Mouse (Mus musculus): ENCODE measurements around the gene Arhgef38. TPM values are rescaled to one million over a fixed set of nuclear protein-coding genes. Genes with fewer than 3 reads are reported as not detected.

The Arhgef38 gene
- total RNA-seq (2015; ENCODE audit: low replicate concordance): not detected in 2 replicates
- total RNA-seq (2017; ENCODE audit: low replicate concordance): not detected in 2 replicates

GRCm38 (mm10) chr3:133234821-133235295 is at the start of gene Arhgef38:
Gene Arhgef38 (minus strand): TSS chr3:133234949.
- no peak for ATAC-seq (replicated peaks; ENCODE audit: low FRiP score, poor library complexity, severe bottlenecking)

- no peak for ATAC-seq (replicated peaks; ENCODE audit: low FRiP score, poor library complexity, severe bottlenecking)
Observed at GRCm38 (mm10) chr3:133271887-133272286, 37.1 kb upstream of the Arhgef38 start.

- ATAC-seq (replicated peaks; ENCODE audit: low FRiP score, poor library complexity, severe bottlenecking): 0 out of 2 replicates have a peak, but pooled peaks have one; percentile 39
Observed at GRCm38 (mm10) chr3:133258860-133259259, 24.1 kb upstream of the Arhgef38 start.

DNA sequence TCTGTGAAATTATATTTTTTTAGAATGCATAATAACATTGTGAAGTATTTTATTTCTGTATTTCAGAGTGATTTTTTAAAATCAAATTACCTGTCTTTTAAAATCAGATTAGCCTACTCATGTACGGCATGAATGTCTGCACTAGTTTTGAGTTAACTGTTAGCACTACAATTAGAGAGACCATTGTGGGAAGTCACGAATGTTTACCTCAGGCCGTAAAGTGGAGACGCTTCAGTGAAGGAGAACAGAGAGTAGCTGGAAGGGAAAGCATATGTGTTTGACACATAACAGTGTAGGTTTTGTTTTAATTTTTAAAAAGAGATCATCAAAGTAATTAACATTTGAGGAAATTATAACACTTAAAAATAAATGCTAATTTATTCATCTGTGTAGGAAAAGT is 21.1 kb upstream of the Arhgef38 start:
- ATAC-seq (replicated peaks; ENCODE audit: low FRiP score, poor library complexity, severe bottlenecking): no peak

DNA sequence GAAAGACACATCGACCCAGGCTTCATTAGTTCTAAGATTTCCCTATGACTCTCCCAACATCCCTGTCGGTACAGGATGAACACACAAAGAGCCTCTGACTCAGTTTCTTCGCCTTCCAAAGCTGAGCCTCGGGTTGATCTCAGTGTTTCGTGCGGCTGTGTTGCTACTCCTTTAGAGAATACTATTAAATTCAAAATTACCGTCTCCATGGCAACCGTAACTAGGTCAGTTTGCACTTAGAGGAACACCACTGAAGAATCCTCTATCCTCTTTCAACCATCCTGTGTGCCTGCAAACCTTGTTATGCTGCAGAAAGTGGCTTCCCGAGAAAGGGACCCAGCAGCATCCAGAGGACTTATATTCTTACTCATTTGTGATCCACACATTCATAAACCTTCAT is 9.3 kb upstream of the Arhgef38 start:
- ATAC-seq (replicated peaks; ENCODE audit: low FRiP score, poor library complexity, severe bottlenecking): no peak

GRCm38 (mm10) chr3:133241916-133242315 is 7.2 kb upstream of the Arhgef38 start:
- ATAC-seq (replicated peaks; ENCODE audit: low FRiP score, poor library complexity, severe bottlenecking): no peak

DNA sequence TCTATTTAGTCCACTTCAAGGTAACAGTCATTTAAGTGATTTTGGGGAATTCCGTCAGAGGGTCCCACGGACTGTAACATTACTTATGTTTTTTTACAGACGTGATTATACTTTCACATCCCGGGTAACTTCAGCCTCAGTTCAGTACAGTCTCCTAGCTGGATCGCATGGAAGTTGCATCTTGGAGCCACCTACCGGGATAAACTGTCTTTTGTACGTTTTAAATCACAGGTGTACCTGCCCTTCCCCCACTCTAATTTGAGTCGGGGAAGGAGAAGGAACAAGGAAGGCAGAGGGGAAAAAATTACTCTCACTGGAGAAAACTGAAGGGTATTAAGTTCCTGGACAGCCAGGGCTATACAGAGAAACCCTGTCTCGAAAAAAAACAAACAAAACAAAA is 756 bp downstream of the Arhgef38 start:
- ATAC-seq (replicated peaks; ENCODE audit: low FRiP score, poor library complexity, severe bottlenecking): no peak

- no peak for ATAC-seq (replicated peaks; ENCODE audit: low FRiP score, poor library complexity, severe bottlenecking)
Observed at GRCm38 (mm10) chr3:133230427-133230826, 4.3 kb downstream of the Arhgef38 start.

- no peak for ATAC-seq (replicated peaks; ENCODE audit: low FRiP score, poor library complexity, severe bottlenecking)
Observed at GRCm38 (mm10) chr3:133229594-133229993, 5.2 kb downstream of the Arhgef38 start.

DNA sequence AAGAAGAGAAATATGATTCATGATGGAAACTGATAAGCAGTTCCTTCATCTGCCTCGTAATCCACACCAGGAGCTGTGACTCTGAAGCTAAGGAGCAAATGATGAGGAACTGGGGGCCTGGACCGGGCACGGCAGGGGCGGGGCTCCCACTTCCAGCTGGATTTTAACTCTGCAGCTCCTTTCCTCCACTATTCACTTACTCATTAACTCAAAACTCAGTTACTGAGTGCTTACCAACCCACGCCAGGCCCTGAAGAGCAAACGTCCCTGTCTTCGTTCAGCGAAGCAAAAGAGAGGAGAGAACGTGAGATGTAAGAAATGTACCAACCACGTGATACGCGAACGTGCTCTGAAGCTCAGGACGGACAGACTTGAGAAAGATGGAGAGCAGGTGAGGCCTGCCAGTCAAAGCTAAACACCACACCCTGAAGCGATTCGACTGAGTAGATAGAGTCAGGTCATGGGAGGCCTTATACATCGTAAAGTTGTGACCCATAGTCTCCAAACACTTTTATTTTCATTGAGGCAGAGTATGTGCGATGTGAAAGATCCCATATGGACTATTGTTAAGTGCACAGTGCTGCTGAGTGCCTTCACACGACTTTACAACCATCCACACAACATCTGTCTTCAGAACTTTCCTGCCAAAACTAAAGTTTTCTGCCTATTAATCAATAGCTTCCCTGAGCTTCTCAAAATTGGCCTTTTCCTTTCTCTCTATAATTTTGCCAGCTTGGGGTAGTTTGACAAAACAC is 7.3 kb downstream of the Arhgef38 start:
- ATAC-seq (replicated peaks; ENCODE audit: low FRiP score, poor library complexity, severe bottlenecking): no peak

DNA sequence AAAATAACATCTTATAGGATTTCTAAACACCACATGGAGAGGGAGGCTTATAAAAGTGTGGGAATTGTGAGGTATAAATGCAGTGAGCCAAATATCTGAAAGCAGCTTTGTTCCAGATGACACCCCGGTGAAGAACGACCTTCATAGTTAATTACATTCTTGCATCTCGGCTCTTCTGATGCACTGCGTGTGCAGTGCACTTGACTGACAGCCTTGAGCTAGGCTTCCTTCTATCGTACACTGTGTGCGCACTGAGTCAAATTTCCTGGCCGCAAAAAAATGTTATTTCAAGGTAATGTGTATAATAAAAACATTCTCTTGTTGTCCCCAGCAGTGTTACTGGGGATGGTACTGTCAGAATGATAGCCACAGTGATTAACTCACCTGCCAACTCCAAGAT is 16.2 kb downstream of the Arhgef38 start:
- no peak for ATAC-seq (replicated peaks; ENCODE audit: low FRiP score, poor library complexity, severe bottlenecking)

- no peak for ATAC-seq (replicated peaks; ENCODE audit: low FRiP score, poor library complexity, severe bottlenecking)
Observed at GRCm38 (mm10) chr3:133215198-133215819, 19.4 kb downstream of the Arhgef38 start.

DNA sequence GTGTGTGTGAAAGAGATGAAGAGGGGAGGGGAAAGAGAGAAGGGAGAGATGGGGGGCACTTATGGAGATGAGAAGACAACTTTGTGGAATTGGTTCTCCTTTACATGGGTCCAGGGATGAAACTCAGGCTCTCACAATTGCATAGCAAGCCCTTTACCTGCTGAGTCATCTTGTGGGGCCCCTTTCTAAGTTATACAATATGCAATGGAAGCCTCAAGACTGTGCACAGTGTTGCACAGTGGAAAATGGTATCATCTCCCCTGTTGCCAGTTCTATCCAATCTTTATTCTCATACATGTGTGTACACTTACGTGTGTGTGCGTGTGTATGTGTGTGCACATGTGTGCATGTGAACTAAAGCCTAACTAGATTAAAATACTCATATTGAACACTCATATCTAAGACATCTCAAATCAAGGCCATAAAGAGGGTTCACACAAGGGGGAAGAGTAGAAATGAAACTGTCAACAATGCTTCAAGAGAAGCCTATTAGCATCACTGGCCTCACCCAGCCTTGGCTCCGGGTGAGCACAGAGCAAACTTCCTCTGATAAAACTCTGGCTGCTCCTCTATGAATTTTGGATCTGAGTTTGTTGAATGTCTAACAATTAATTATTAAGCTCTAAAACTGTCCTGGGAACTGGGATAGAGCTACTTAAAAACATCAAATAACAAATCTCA is 21.2 kb downstream of the Arhgef38 start:
- no peak for ATAC-seq (replicated peaks; ENCODE audit: low FRiP score, poor library complexity, severe bottlenecking)

- ATAC-seq (replicated peaks; ENCODE audit: low FRiP score, poor library complexity, severe bottlenecking): no peak
Observed at GRCm38 (mm10) chr3:133211324-133211723, 23.4 kb downstream of the Arhgef38 start.

- no peak for ATAC-seq (replicated peaks; ENCODE audit: low FRiP score, poor library complexity, severe bottlenecking)
Observed at GRCm38 (mm10) chr3:133203713-133204112, 31.0 kb downstream of the Arhgef38 start.

- no peak for ATAC-seq (replicated peaks; ENCODE audit: low FRiP score, poor library complexity, severe bottlenecking)
Observed at GRCm38 (mm10) chr3:133202171-133202570, 32.6 kb downstream of the Arhgef38 start.

- ATAC-seq (replicated peaks; ENCODE audit: low FRiP score, poor library complexity, severe bottlenecking): no peak
Observed at GRCm38 (mm10) chr3:133188930-133189329, 45.8 kb downstream of the Arhgef38 start.

DNA sequence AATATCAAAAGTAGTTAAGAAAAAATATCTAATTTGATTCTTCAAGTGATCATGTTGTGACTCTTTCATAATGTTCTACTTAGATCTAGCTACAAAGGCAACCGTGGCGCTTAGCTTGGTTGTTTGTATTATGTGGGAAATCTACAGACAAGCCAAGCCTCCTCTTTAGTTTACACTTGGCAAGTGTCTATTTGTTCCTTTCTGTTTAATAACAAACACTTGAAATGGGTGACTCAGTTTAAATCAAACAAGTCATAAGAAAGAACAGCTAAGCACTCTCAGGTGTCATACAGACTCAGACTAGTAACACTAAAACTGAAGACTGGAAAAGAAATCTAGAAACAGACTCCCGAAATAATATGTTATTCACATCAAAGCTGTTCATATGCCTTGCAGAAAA is 47.2 kb downstream of the Arhgef38 start:
- no peak for ATAC-seq (replicated peaks; ENCODE audit: low FRiP score, poor library complexity, severe bottlenecking)

DNA sequence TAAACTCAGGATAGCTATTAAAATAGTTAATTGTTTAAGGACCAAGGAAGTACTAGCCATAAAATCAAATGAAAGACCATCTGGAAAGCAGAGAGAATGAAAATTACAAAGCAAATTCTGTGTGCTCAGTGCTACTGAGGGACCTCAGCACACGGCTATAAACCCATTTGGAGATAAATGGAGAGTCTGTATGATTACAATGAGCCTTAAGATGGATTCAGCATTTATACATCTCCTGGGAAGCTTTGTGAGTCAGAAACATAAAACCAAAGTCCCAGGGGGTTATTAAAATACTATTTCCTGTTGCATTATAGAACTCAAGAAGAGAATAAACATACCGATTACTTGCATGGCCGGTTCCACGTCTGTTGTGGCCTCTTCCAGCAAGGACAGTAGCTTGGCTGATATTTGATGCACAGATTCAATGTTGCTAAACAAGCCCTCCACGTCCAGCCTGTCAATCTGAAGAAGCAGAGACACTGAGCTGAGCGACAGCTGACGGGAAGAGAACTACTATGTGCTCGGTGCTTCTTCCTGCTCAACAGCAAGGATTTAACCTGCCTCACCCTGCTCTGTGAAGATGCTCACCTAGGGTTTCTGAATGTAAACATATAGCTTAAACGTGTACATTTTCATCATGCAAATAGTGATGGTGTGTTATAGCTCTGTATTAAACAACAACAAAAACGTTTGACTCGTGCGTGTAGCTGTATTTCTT is 58.6 kb downstream of the Arhgef38 start:
- ATAC-seq (replicated peaks; ENCODE audit: low FRiP score, poor library complexity, severe bottlenecking): no peak

GRCm38 (mm10) chr3:133172291-133172690 is 62.5 kb downstream of the Arhgef38 start:
- ATAC-seq (replicated peaks; ENCODE audit: low FRiP score, poor library complexity, severe bottlenecking): no peak

All from erythroid progenitor cell, adult 5-6 weeks (primary cell).